Mouse (Mus musculus): ENCODE measurements around the gene Gm47791. TPM values are rescaled to one million over a fixed set of nuclear protein-coding genes. Genes with fewer than 3 reads are reported as not detected.

Gene Gm47791
- polyA plus RNA-seq, 1 experiment = not detected

DNA sequence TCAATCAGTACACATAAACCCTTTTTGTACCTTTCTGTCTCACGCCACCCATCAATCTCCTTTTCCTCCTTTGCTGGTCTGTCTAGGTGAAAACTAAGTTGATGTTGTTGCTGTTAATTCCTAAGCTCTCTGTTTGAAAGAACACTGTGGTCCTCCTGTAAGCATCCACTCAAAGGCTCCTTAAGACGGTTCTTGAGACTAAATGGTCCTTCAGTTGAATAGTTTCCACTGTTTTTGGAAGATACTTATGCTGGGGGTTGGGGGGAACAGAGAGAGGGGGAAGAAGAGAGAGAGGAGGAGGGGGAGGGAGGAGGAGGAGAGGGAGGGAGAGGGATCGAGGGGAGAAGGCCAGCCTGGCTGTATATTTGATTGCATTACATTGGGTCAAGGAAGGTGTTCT, 12.5 kb upstream of the Gm47791 start:
- no peak for TF ChIP-seq E2F4 (IDR thresholded peaks at IDR 0.05; ENCODE audit: insufficient read depth)
- TF ChIP-seq TCF3 (IDR thresholded peaks at IDR 0.05; ENCODE audit: insufficient read length, low read depth) = no peak
- no peak for TF ChIP-seq CEBPB (IDR thresholded peaks at IDR 0.05; ENCODE audit: insufficient read depth, poor library complexity, severe bottlenecking)
- no peak for TF ChIP-seq MAX (IDR thresholded peaks at IDR 0.05; ENCODE audit: low read depth)
- TF ChIP-seq POLR2A (IDR thresholded peaks at IDR 0.05; ENCODE audit: insufficient read length, low read depth) = no peak
- TF ChIP-seq POLR2AphosphoS2 (IDR thresholded peaks at IDR 0.05; ENCODE audit: insufficient read length, low read depth) = no peak
- no peak for TF ChIP-seq SRF (IDR thresholded peaks at IDR 0.05; ENCODE audit: control insufficient read depth, insufficient read length, low read depth)
- TF ChIP-seq TCF12 (IDR thresholded peaks at IDR 0.05; ENCODE audit: insufficient read depth, poor library complexity, severe bottlenecking) = no peak
- no peak for TF ChIP-seq MYOG (IDR thresholded peaks at IDR 0.05; ENCODE audit: control insufficient read depth in 1 of 3, insufficient read depth in 1 of 3, insufficient read length in 2 of 3, low read depth in 2 of 3)
- Histone ChIP-seq H3K4me3 (no peak overlapping the region), H3ac (ENCODE audit: control insufficient read depth, insufficient read length) (no peak overlapping the region)

GRCm38 (mm10) chr1:82779388-82779966, 8.4 kb upstream of the Gm47791 start:
- no peak overlapping the region for H3K4me2 ChIP-seq (ENCODE audit: low read depth)
- H3K27me3 ChIP-seq (ENCODE audit: control insufficient read depth, insufficient read depth, insufficient read length) = no peaks in the 10 kb centered on the region
- no peak overlapping the region for H3ac ChIP-seq (ENCODE audit: control insufficient read depth, insufficient read length)
- H3K79me2 ChIP-seq (ENCODE audit: control insufficient read depth, insufficient read depth) = no peaks in the 10 kb centered on the region
- TF ChIP-seq MYOG (IDR thresholded peaks at IDR 0.05; ENCODE audit: control insufficient read depth in 1 of 3, insufficient read depth in 1 of 3, insufficient read length in 2 of 3, low read depth in 2 of 3) = no peak
- no peak for TF ChIP-seq POLR2AphosphoS2 (IDR thresholded peaks at IDR 0.05; ENCODE audit: insufficient read length, low read depth)
- no peak for TF ChIP-seq MAX (IDR thresholded peaks at IDR 0.05; ENCODE audit: low read depth)
- no peak for TF ChIP-seq TCF3 (IDR thresholded peaks at IDR 0.05; ENCODE audit: insufficient read length, low read depth)
- no peak for TF ChIP-seq CEBPB (IDR thresholded peaks at IDR 0.05; ENCODE audit: insufficient read depth, poor library complexity, severe bottlenecking)
- TF ChIP-seq MYOD1 (IDR thresholded peaks at IDR 0.05; ENCODE audit: control insufficient read depth in 1 of 3, insufficient read length in 2 of 3, low read depth in 2 of 3) = no peak
- TF ChIP-seq SRF (IDR thresholded peaks at IDR 0.05; ENCODE audit: control insufficient read depth, insufficient read length, low read depth) = no peak
- TF ChIP-seq POLR2A (IDR thresholded peaks at IDR 0.05; ENCODE audit: insufficient read length, low read depth) = no peak
- TF ChIP-seq E2F4 (IDR thresholded peaks at IDR 0.05; ENCODE audit: insufficient read depth) = no peak
- TF ChIP-seq USF1 (IDR thresholded peaks at IDR 0.05; ENCODE audit: low read depth) = no peak
- TF ChIP-seq REST (IDR thresholded peaks at IDR 0.05; ENCODE audit: insufficient read depth, insufficient read length) = no peak
- TF ChIP-seq TCF12 (IDR thresholded peaks at IDR 0.05; ENCODE audit: insufficient read depth, poor library complexity, severe bottlenecking) = no peak
- no peaks in the 10 kb centered on the region for H3K36me3 ChIP-seq (ENCODE audit: control insufficient read depth, insufficient read depth)
- H3K4me3 ChIP-seq = no peak overlapping the region

More for the DNA sequence above, 12.5 kb upstream of the Gm47791 start:
- H3K27me3 ChIP-seq (ENCODE audit: control insufficient read depth, insufficient read depth, insufficient read length) = no peaks in the 10 kb centered on the region
- H3K4me2 ChIP-seq (ENCODE audit: low read depth) = no peak overlapping the region
- H3K36me3 ChIP-seq (ENCODE audit: control insufficient read depth, insufficient read depth) = no peaks in the 10 kb centered on the region
- no peaks in the 10 kb centered on the region for H3K79me2 ChIP-seq (ENCODE audit: control insufficient read depth, insufficient read depth)

- no peak overlapping the region for H3K4me2 ChIP-seq (ENCODE audit: low read depth)
- H3K27me3 ChIP-seq (ENCODE audit: control insufficient read depth, insufficient read depth, insufficient read length) = no peaks in the 10 kb centered on the region
- H3K4me3 ChIP-seq = no peak overlapping the region
- no peaks in the 10 kb centered on the region for H3K79me2 ChIP-seq (ENCODE audit: control insufficient read depth, insufficient read depth)
- no peaks in the 10 kb centered on the region for H3K36me3 ChIP-seq (ENCODE audit: control insufficient read depth, insufficient read depth)
- H3ac ChIP-seq (ENCODE audit: control insufficient read depth, insufficient read length) = no peak overlapping the region
- TF ChIP-seq CEBPB (IDR thresholded peaks at IDR 0.05; ENCODE audit: insufficient read depth, poor library complexity, severe bottlenecking) = no peak
- TF ChIP-seq REST (IDR thresholded peaks at IDR 0.05; ENCODE audit: insufficient read depth, insufficient read length) = no peak
- TF ChIP-seq MYOG (IDR thresholded peaks at IDR 0.05; ENCODE audit: control insufficient read depth in 1 of 3, insufficient read depth in 1 of 3, insufficient read length in 2 of 3, low read depth in 2 of 3) = no peak
- TF ChIP-seq SRF (IDR thresholded peaks at IDR 0.05; ENCODE audit: control insufficient read depth, insufficient read length, low read depth) = no peak
Observed at GRCm38 (mm10) chr1:82775293-82775692, 4.2 kb upstream of the Gm47791 start.

GRCm38 (mm10) chr1:82773208-82773607, 2.2 kb upstream of the Gm47791 start:
- no peaks in the 10 kb centered on the region for H3K27me3 ChIP-seq (ENCODE audit: control insufficient read depth, insufficient read depth, insufficient read length)
- no peak overlapping the region for H3K4me3 ChIP-seq

GRCm38 (mm10) chr1:82772428-82772827, 1.4 kb upstream of the Gm47791 start:
- Histone ChIP-seq H3K36me3 (ENCODE audit: control insufficient read depth, insufficient read depth) (no peaks in the 10 kb centered on the region), H3K4me3 (no peak overlapping the region)

More at GRCm38 (mm10) chr1:82773208-82773607, 2.2 kb upstream of the Gm47791 start:
- Histone ChIP-seq H3K4me2 (ENCODE audit: low read depth) (no peak overlapping the region), H3K79me2 (ENCODE audit: control insufficient read depth, insufficient read depth) (no peaks in the 10 kb centered on the region), H3ac (ENCODE audit: control insufficient read depth, insufficient read length) (no peak overlapping the region), H3K36me3 (ENCODE audit: control insufficient read depth, insufficient read depth) (no peaks in the 10 kb centered on the region)
- TF ChIP-seq USF1 (IDR thresholded peaks at IDR 0.05; ENCODE audit: low read depth) (no peak), SRF (IDR thresholded peaks at IDR 0.05; ENCODE audit: control insufficient read depth, insufficient read length, low read depth) (no peak), TCF12 (IDR thresholded peaks at IDR 0.05; ENCODE audit: insufficient read depth, poor library complexity, severe bottlenecking) (no peak), REST (IDR thresholded peaks at IDR 0.05; ENCODE audit: insufficient read depth, insufficient read length) (no peak)

More at GRCm38 (mm10) chr1:82772428-82772827, 1.4 kb upstream of the Gm47791 start:
- Histone ChIP-seq H3K27me3 (ENCODE audit: control insufficient read depth, insufficient read depth, insufficient read length) (no peaks in the 10 kb centered on the region), H3K79me2 (ENCODE audit: control insufficient read depth, insufficient read depth) (no peaks in the 10 kb centered on the region), H3ac (ENCODE audit: control insufficient read depth, insufficient read length) (no peak overlapping the region), H3K4me2 (ENCODE audit: low read depth) (no peak overlapping the region)
- TF ChIP-seq TCF12 (IDR thresholded peaks at IDR 0.05; ENCODE audit: insufficient read depth, poor library complexity, severe bottlenecking) = no peak
- no peak for TF ChIP-seq POLR2AphosphoS2 (IDR thresholded peaks at IDR 0.05; ENCODE audit: insufficient read length, low read depth)
- TF ChIP-seq POLR2A (IDR thresholded peaks at IDR 0.05; ENCODE audit: insufficient read length, low read depth) = no peak
- no peak for TF ChIP-seq TCF3 (IDR thresholded peaks at IDR 0.05; ENCODE audit: insufficient read length, low read depth)
- no peak for TF ChIP-seq MYOG (IDR thresholded peaks at IDR 0.05; ENCODE audit: control insufficient read depth in 1 of 3, insufficient read depth in 1 of 3, insufficient read length in 2 of 3, low read depth in 2 of 3)
- no peak for TF ChIP-seq CEBPB (IDR thresholded peaks at IDR 0.05; ENCODE audit: insufficient read depth, poor library complexity, severe bottlenecking)
